Mouse (Mus musculus) right cerebral cortex, adult 18-20 months (tissue): ENCODE measurements around the gene Olfr186.
"Not testable (repeated sequence)": the region's sequence is repeated elsewhere in the genome, so short reads cannot be mapped to it uniquely, and the experiment has no call there.

Source experiments
- DNase-seq: peaks from one replicate; pipeline ENCODE4 v3.0.0; 2022; ENCODE audit warnings: mixed read lengths

Gene Olfr186

DNA sequence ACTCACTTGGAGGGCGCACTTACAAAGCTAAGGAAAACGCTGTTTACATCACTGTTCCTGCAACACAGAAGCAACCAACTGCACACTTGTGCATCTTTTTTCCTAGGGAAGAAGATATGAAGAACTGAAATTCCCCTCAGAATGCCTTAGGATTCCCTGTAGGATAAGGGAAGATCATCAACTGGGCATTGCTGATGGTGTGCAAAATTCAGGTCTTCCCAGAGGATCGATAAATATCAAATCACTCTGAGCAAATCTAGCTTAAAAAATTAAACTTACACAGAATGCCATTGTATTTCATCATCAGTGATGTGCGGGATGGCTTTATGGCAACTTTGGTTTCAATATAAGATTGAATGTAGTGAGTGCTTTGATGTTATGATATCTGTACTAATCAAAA lies at the start of gene Olfr186:
Gene Olfr186, minus strand, starts transcription at position 101 of the 400 bp plus-strand sequence.
- DNase-seq = no peak

DNA sequence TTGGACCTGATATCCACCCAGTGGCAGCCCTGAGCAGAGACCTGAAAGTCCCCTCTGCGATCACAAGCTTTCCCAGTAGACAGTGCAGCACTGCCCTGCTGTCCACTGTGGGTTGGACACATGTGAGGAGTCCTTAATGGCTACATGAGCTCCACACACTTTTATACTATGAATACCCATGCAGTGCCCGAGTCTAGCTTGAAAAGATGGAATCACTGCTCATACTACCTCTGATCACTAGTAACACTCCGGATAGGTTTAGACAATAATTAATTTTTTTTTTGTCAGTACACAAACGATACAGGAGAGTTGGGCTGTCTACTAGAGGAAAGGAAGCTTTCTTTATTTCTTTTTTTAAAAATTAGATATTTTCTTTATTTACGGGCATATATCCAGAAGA lies 47.8 kb upstream of the Olfr186 start, which contains the start of gene Olfr190:
Gene Olfr190, minus strand, starts transcription at position 101 of the 400 bp plus-strand sequence.
- DNase-seq = no peak

DNA sequence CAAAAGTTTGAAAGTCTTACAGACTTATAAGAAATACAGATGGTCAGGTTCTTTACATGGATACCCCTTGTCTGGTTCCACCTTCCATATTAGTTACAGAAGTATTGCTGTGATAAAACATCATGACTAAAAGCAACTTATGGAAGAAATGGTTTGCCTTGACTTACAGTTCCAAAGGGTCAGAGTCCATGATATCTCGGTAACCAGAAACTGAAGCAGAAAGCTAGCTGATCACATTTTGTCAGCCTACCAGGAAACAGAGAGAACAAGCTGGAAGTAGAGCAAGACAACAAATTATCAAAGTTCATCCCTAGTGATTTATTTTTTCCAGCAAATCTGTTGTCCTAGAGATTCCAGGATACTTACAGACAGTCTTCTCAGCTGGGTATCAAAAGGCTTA lies 43.4 kb upstream of the Olfr186 start:
- DNase-seq = no peak

DNA sequence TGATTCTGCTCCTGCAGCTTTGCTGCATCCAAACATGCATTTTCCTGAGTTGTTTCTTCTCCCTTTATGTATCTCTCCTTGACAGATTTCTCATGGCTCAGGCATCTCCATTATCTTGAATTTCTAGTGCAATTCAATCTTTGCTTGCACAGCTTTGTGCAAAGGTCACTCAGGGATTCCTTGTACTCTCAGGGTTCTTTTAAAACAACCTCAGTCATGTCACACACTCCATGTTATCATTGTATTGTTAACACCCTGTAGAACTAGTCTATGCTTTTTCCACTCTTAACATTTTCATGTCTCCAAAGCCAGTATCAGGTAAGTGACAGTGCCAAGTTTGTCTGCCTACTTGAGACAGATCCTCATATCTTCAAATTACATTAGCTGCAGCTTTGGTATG lies 41.7 kb upstream of the Olfr186 start:
- no peak for DNase-seq

DNA sequence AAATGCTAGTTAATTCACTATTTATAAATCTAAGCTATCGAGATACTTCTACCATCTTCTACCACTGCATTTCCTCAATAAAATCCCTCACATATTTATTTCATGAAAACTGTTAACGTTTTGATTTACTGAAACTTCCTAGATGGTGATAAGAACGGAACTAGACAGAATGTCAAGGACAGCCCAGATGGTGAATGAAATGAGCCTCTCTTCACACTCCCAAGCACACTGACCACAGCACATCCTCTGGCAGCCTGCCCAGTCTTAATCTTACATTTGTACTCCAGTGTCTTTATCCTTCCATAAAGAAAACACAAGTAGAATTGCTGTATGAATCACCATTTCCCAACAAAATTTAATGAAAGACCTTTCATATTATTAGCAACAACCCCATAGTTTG lies 32.3 kb upstream of the Olfr186 start:
- not testable (repeated sequence) for DNase-seq

DNA sequence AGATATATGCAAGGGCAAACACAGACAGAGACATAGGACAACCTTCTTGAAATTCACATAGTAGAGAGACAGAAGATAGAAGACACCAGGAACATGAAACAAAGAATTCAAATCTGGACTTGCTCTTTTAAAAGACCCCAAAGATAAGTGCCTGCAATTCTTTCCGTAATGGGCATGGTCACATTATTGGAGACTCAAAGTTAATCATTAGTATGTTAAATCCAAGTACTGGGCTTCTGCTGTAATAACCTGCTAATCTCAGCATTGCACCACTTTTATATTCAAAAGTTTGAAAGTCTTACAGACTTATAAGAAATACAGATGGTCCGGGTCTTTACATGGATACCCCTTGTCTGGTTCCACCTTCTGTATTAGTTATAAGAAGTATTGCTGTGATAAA lies 19.2 kb upstream of the Olfr186 start:
- DNase-seq = not testable (repeated sequence)

DNA sequence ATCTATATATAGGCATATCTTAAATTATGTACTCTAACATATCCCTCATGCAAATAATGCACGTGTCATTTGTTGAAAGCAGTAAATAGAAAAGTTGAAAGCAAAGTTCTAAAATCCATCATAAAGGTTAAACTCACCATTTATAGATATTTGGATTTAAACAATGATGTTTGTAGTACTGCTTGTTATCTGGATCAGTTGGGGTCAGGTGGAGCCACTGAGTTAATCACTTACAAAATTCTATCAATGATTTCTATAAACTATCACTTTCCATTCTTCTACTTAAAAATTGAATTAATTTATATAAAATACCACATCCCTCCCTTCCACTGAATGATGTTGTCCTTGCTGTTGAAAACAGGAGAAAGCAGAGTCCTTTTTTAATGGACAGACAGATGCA lies 18.8 kb upstream of the Olfr186 start:
- DNase-seq = no peak

DNA sequence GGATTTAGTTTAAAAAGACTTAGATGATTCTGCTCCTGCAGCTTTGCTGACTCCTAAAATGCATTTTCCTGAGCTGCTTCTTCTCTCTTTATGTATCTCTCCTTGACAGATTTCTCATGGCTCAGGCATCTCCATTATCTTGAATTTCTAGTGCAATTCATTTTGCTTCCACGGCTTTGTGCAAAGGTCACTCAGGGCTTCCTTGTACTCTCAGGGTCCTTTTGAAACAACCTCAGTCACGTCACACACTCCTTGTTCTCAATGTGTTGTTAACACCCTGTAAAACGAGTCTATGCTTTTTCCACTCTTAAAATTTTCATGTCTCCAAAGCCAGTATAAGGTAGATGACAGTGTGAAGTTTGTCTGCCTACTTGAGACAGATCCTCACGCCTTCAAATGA lies 17.5 kb upstream of the Olfr186 start:
- no peak for DNase-seq

DNA sequence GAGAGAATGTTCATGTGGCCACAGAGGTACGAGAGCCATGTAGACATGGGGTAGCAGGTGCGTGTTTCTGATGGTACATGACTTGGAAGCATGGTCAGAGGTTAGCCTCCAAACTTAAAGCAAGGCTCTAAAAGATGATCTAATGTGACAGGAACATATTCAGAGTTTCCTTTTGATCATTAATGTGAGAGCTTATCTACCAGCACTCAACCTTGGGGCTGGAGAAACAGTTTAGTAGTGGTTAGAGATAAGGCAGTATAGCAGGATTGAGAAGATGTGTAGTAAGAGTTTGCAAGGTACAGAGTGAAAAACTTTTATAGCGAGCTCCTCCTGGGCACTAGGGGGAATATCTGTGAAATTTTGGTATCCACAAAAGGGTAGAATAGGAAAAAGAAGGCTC lies 15.7 kb upstream of the Olfr186 start:
- no peak for DNase-seq

DNA sequence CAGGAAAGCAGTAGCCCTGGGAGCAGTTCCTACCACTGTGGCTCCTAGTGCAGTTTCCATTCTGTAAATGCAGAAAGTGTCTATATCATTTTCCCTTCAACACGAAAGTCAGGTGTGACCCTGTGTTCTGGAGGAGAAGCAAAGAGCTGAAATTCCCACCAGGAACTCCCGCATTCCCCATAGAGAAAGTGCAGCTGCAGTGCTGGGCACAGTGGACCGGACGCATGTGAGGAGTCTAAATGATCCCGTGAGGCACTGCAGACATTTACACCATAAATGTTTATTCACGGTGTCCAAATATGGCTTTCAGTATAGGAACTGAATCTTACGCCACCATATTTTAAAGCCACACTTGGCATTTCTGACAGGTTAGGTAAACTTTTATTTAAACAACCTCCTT lies 9.6 kb upstream of the Olfr186 start, which contains the start of gene Olfr187:
Gene Olfr187, minus strand, starts transcription at position 58 of the 400 bp plus-strand sequence.
- no peak for DNase-seq

DNA sequence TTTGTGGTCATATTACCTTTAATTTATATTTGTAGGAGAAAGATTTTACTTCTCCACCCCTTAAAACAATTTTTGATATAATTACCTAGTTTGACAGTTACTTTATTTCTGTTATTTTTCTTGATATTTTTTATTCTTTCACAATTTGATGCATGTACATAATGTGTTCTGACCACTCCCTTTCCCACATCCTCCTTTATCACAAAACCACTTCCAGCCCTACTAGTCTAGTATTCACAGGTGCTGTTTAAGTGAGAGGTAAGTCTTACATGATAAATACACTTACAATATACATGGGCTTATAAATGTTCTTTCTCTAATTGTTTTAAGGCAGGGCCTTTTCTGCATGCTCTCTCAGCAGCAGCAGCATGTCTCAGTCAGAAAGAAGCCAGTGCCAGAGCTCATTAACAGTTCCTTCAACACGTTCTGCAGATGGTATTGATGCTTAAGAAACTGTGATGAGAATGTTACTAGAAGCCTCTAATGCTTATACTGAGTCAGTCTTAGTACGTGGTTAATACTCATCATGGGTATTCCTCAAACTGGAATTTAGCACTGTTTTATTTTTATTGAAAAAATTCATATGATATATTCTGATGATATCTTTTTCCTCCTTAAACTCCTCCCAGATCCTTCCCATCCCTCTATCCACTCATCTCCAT lies 16.6 kb downstream of the Olfr186 start:
- no peak for DNase-seq

DNA sequence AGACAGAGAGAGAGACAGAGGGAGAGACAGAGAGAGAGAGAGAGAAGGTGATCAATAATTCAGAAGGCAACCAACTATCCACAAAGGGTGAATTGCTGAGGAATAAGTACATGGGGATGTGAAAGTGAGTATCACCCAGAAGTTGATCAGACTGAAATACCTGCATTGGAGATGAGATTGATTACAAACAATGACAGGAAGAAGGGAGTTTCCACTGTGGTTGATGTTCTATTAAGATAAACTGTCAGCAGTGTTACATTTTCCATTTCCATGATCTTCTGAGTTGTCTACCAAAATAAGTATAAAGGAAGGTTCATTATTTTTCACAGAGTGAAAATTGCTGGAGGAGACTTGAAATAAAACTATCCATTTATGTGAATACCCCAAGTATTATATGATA lies 22.9 kb downstream of the Olfr186 start:
- no peak for DNase-seq

DNA sequence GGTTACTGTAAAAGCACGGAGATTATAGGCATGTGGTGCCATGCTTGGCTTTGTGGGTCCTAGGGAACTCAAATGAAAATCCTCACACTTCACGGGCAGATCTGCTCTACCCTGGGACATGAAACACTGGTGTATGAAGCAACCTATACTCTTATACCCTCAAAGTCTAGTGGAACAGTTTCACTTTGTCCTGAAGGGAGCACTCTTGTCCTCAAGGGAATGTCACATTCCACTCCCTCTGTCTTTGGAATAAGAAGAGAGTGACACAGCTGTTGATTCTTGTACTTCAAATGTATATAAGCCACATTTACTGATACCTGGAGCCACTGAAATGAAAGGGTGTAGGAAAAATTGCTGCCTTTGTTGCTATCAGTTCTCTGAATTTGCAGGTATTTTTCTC lies 35.0 kb downstream of the Olfr186 start, which contains the start of gene Olfr183:
Gene Olfr183, plus strand, starts transcription at position 301 of the 400 bp plus-strand sequence.
- no peak for DNase-seq
